Mouse (Mus musculus): ENCODE data around the gene Tulp1.

GRCm38 (mm10) chr17:28404301-28404700, 39.3 kb upstream of the Tulp1 start:
- TF ChIP-seq CTCF (conservative IDR thresholded peaks at IDR 0.05; ENCODE audit: low read length) (peak; percentile 22), NANOG (IDR thresholded peaks at IDR 0.05; ENCODE audit: borderline replicate concordance, low read length) (no peak), POU5F1 (IDR thresholded peaks at IDR 0.05; ENCODE audit: borderline replicate concordance, low read length) (no peak)
